Mouse (Mus musculus) bone marrow, adult 2 months (tissue): ENCODE data around the gene Rmnd5a. TPM values are rescaled to one million over a fixed set of nuclear protein-coding genes. Genes with fewer than 3 reads are reported as not detected.
"Not testable (repeated sequence)": the region's sequence is repeated elsewhere in the genome, so short reads cannot be mapped to it uniquely, and the experiment has no call there.

Experiments used
- H3K27ac ChIP-seq: fragments of 200-500 bp; 2 replicates; pipeline ENCODE4 v1.5.1; 2012; ENCODE audit warnings: low read depth, mild to moderate bottlenecking, control low read depth, inconsistent platforms, low read length; ENCODE audit not compliant: control insufficient read depth, poor library complexity, insufficient read depth
- H3K4me1 ChIP-seq: fragments of 200-500 bp; 2 replicates; pipeline ENCODE4 v1.6.1; 2011; ENCODE audit warnings: low read length; ENCODE audit not compliant: control insufficient read depth, insufficient read depth
- H3K4me3 ChIP-seq: fragments of 200-500 bp; replicated peaks from 2 replicates; pipeline ENCODE3; 2011; ENCODE audit warnings: mild to moderate bottlenecking, low read depth, low read length, control low read depth; ENCODE audit not compliant: control insufficient read depth
- CTCF ChIP-seq: fragments of 200-500 bp; IDR thresholded peaks from 2 replicates; pipeline ENCODE4 v1.5.1; 2011; ENCODE audit warnings: low read length, control low read depth; ENCODE audit not compliant: control insufficient read depth, insufficient read depth
- POLR2A ChIP-seq: fragments of 200-500 bp; IDR thresholded peaks from 2 replicates; pipeline ENCODE4 v1.6.1; 2011; ENCODE audit warnings: low read depth, mild to moderate bottlenecking, control low read depth, low read length, borderline replicate concordance; ENCODE audit not compliant: control insufficient read depth
- WGBS: fragments of 180-500 bp; shearing (Covaris S2); methylation state at CpG from one replicate; pipeline ENCODE4 v1.1.7; 2018; 5-methylcytosine and 5-hydroxymethylcytosine counted together
- polyA plus RNA-seq: library from polyadenylated mRNA; stranded (reverse); fragments of >200 nt; gene quantifications from 2 replicates; pipeline ENCODE4 v1.2.4, GENCODE M21; 2011; ENCODE audit warnings: low replicate concordance; ENCODE audit not compliant: missing spikeins, insufficient read depth, insufficient read length

Gene Rmnd5a
- polyA plus RNA-seq, 1 experiment, result 21.4 TPM

DNA sequence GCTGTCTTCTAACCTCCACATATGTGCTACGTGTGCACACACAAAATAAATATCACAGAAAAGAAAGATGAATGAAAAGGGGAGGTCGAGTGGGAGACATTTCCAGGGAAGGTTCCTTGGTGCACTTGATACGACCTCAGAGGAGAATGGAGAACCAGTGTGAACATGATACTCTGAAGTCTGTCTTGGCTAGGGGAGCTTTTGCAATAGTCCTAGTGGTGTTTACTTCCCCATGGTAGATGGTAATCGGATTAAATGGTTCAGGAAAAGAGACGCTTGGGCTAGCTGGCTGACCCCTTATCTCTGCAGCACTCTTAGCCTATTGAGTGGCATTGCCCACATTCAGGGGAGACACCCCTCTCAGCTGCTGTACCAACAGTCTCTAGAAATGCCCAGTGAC lies 36.3 kb upstream of the Rmnd5a start:
- 46% methylated on average over 5 of the region's 5 CpGs for WGBS
- no peak overlapping the region for H3K4me3 ChIP-seq
- H3K27ac ChIP-seq, result no peak overlapping the region
- no peaks in the 10 kb centered on the region; the same call in 1 of the 2 replicates for H3K4me1 ChIP-seq
- TF ChIP-seq POLR2A (no peak), CTCF (no peak)

DNA sequence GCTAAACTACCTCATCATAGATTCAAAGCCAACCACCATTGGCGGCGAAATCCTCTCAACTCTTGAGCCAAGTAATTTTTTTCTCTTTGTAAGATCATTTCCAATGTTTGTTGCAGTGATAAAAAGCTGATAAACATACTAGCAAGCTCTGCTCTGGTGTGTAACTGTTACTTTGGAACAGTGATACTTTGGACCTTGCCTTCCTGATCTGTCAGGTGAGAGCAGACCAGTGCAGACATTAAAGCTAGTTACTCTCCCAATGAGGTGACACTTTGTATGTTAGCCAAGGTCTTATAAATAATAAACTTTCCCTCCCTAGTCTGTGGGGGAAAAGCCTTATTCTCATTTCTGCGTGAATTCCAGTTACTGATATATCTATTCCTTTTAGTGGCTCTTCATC lies 35.2 kb upstream of the Rmnd5a start:
- H3K4me1 ChIP-seq, result no peaks in the 10 kb centered on the region; the same call in 1 of the 2 replicates
- 85% methylated on average over 3 of the region's 3 CpGs for WGBS
- TF ChIP-seq POLR2A, result no peak
- TF ChIP-seq CTCF, result no peak
- no peak overlapping the region for H3K27ac ChIP-seq
- no peak overlapping the region for H3K4me3 ChIP-seq

- TF ChIP-seq POLR2A, result no peak
- TF ChIP-seq CTCF, result no peak
- Histone ChIP-seq H3K27ac (no peak overlapping the region), H3K4me3 (no peak overlapping the region), H3K4me1 (no peaks in the 10 kb centered on the region; the same call in 1 of the 2 replicates)
- 31% methylated on average over 1 of the region's 1 CpGs for WGBS
Observed at GRCm38 (mm10) chr6:71472786-71473185, 32.3 kb upstream of the Rmnd5a start.

DNA sequence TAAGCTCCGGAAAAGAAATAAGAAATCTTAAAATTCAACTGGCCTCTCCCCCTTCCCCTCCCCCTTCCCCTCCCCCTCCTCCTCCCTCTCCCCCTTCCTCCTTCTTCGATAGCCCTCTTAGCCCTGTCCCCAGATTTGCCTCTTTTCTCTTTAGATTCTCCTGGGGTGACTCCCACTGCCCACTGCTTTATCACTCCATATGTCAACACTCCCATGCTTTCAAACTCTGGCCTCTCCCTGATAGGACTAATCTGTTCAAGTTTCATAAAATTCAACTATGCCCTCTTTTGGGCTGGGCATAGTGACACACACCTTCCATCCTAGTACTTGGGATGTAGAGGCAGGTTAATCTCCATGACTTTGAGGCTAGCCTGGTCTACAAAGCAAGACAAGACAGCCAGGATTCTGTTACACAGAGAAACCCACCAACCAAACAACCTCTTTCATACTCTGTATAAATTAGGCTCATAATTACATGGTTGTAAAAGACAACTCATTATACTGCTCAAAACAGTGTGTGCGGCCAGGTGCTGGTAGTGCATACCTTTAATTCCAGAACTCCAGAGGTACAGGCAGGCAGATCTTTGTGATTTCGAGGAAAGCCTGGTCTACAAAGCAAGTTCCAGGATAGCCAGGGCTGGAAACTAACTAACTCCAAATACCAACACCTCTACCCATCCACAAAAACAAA lies 31.5 kb upstream of the Rmnd5a start:
- Histone ChIP-seq H3K4me1 (no peaks in the 10 kb centered on the region; the same call in 1 of the 2 replicates), H3K27ac (no peak overlapping the region), H3K4me3 (no peak overlapping the region)
- TF ChIP-seq CTCF (no peak), POLR2A (no peak)
- 69% methylated on average over 4 of the region's 4 CpGs for WGBS

GRCm38 (mm10) chr6:71469291-71469690 lies 28.9 kb upstream of the Rmnd5a start:
- 62% methylated on average over 3 of the region's 3 CpGs for WGBS

GRCm38 (mm10) chr6:71467766-71468165 lies 27.3 kb upstream of the Rmnd5a start:
- TF ChIP-seq CTCF, result no peak
- WGBS, result 86% methylated on average over 4 of the region's 4 CpGs
- H3K4me3 ChIP-seq, result no peak overlapping the region
- no peaks in the 10 kb centered on the region for H3K4me1 ChIP-seq
- no peak overlapping the region for H3K27ac ChIP-seq

More at GRCm38 (mm10) chr6:71469291-71469690, 28.9 kb upstream of the Rmnd5a start:
- no peak for TF ChIP-seq POLR2A
- TF ChIP-seq CTCF, result no peak
- Histone ChIP-seq H3K27ac (no peak overlapping the region), H3K4me1 (no peaks in the 10 kb centered on the region), H3K4me3 (no peak overlapping the region)

DNA sequence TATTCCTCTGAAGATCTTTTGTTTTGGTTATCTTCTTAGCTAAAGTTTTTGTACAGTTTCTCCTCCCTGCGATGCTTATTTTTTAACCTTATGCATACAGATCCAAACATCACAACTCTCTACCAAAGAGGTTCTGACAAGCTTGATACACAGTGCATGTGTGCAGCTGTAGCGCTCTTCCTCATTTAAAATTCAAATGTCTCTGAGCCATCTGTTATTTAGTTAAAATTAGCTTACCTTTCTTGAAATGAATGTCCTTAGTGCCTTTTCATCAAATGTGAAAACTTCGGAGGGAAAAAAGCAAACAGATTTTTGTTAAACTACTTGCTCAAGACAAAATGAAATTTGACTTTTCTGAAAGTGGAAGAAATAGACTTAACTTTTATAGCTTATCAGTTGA lies 24.7 kb upstream of the Rmnd5a start:
- Histone ChIP-seq H3K4me1 (no peaks in the 10 kb centered on the region), H3K4me3 (no peak overlapping the region), H3K27ac (no peak overlapping the region)
- TF ChIP-seq CTCF, result no peak
- no peak for TF ChIP-seq POLR2A
- WGBS, result 84% methylated on average over 3 of the region's 3 CpGs

DNA sequence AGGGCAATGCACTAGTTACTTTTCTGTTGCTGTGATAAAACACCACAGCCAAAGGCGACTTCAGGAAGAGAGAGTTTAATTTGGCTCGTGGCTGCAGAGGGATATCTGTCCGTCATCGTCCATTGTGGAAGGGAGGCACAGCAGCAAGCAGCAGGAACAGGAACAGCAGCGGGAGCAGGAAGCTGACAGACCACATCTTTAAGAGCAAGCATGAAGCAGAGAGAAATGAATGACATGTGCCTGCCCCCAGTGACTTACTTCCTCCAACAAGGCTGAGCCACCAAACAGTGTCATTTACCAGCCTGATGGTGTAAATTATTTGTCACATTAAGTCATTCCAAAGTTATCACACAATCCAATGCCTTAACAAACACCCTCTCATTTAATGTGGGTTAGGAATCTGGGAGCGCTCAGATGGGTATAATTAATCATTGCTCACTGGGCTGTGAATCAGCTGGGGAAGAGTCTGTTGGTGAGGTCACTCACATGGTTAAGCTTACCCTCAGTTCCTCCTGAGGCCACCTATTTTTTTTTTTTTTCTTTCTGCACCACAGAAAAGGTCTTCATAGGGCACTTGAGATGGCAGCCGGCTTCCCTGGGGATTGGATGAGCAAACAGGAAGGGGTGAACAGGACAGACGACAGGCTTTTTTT lies 17.6 kb upstream of the Rmnd5a start:
- WGBS, result 58% methylated on average over 8 of the region's 8 CpGs
- no peak overlapping the region for H3K27ac ChIP-seq
- no peak overlapping the region for H3K4me3 ChIP-seq
- TF ChIP-seq CTCF (no peak), POLR2A (no peak)
- no peaks in the 10 kb centered on the region for H3K4me1 ChIP-seq

DNA sequence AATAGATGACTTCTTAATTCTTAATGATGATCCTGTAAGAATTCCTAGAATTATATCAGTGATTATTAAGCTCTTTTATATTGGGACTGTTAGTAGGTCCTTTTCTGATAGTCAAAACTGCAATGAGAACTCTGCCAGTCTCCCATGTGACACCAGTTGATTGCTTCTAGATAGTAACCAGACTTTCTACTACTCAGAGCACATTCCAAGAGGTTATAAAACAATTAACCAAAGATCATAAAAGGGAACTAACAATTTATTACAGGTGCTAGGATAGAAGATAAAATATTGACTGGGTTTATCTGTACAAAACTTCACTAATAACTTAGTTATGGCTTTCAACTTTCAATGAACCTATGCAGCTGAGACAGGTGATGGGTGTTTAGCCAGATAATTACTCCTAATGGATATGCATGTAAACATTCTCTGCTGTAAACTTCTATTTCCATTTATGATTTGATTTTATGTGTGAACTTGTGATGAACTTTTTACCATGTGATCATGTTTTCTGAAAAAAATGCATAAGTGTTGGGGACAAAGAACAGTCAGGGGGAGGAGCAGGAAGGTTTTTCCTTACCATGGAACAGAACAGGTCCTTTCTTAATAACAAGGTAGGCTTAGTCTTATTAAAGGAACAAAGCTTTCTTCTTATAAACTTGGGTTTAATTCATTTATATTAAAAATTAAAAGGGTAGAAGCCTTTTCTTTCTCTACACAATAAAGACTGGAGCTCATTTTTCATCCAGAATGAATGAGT lies 13.7 kb upstream of the Rmnd5a start:
- H3K4me3 ChIP-seq, H3K4me1 ChIP-seq, H3K27ac ChIP-seq: not testable (repeated sequence)
